ENCODE assay signal across 10 mouse cellular contexts in genomic region chr11:35119360-35119759, GRCm38 (mm10). TPM values are rescaled to one million over a fixed set of nuclear protein-coding genes. Genes with fewer than 3 reads are reported as not detected.
DNase-seq lines count a peak whose midpoint lies in the region; ATAC-seq and TF ChIP-seq lines count a peak whose summit lies in the region.
"Had no signal": no experiment of that assay in that cellular context is flagged by ENCODE, and none has a peak within 500 bp of the region (broad histone marks: within the 10 kb centered on the region; RNA-seq: fewer than 3 reads in every experiment).

No protein-coding gene starts in this region.

- ATAC-seq in forebrain, embryonic 13.5 days, result no peak
- ATAC-seq in midbrain, embryonic 14.5 days (ENCODE audit: low FRiP score, low TSS enrichment), result 0 out of 2 replicates have a peak, but pooled peaks have one; percentile 20

- peak overlapping the region; percentile 65; the same call in 1 of the 2 replicates for H3K27ac ChIP-seq in forebrain, embryonic 10.5 days
- H3K27ac ChIP-seq in forebrain, embryonic 13.5 days, result no peak overlapping the region
- H3K27ac ChIP-seq in cortical plate, adult 2 months (ENCODE audit: insufficient read depth, low read length), result no peak overlapping the region
- H3K27ac ChIP-seq in midbrain, embryonic 14.5 days (replicated peaks; ENCODE audit: low read depth, low read length), result no peak overlapping the region
- H3K27ac ChIP-seq: macrophage had no signal

- no peak overlapping the region for H3K4me2 ChIP-seq in forebrain, embryonic 13.5 days
- no peak overlapping the region for H3K4me2 ChIP-seq in midbrain, embryonic 14.5 days (ENCODE audit: low read length)

- H3K9me3 ChIP-seq in forebrain, embryonic 10.5 days, result no peaks in the 10 kb centered on the region
- H3K9me3 ChIP-seq in forebrain, embryonic 13.5 days (replicated peaks), result no peaks in the 10 kb centered on the region
- H3K9me3 ChIP-seq in midbrain, embryonic 14.5 days (ENCODE audit: control insufficient read depth, low read length), result no peaks in the 10 kb centered on the region

- H3K27me3 ChIP-seq in forebrain, embryonic 10.5 days (ENCODE audit: poor library complexity, severe bottlenecking), result peaks cover 90% of the 10 kb centered on the region
- peaks cover 68% of the 10 kb centered on the region for H3K27me3 ChIP-seq in forebrain, embryonic 13.5 days
- peaks cover 54% of the 10 kb centered on the region for H3K27me3 ChIP-seq in midbrain, embryonic 14.5 days (ENCODE audit: control insufficient read depth, insufficient read depth, low read length)

- H3K4me3 ChIP-seq in forebrain, embryonic 10.5 days, result no peak overlapping the region
- no peak overlapping the region for H3K4me3 ChIP-seq in forebrain, embryonic 13.5 days
- no peak overlapping the region for H3K4me3 ChIP-seq in cortical plate, adult 2 months (ENCODE audit: insufficient read depth, low read length)
- H3K4me3 ChIP-seq in midbrain, embryonic 14.5 days (replicated peaks; ENCODE audit: low read depth, low read length), result no peak overlapping the region

- no peak overlapping the region for H3K9ac ChIP-seq in forebrain, embryonic 13.5 days
- no peak overlapping the region for H3K9ac ChIP-seq in midbrain, embryonic 14.5 days (replicated peaks; ENCODE audit: low read length)

- 7% methylated on average over 6 of the region's 6 CpGs for WGBS in forebrain, embryonic 10.5 days
- 10% methylated on average over 6 of the region's 6 CpGs for WGBS in forebrain, embryonic 13.5 days
- WGBS in midbrain, embryonic 14.5 days, result 11% methylated on average over 6 of the region's 6 CpGs

- H3K4me1 ChIP-seq in forebrain, embryonic 10.5 days, result peaks cover 62% of the 10 kb centered on the region
- peaks cover 22% of the 10 kb centered on the region for H3K4me1 ChIP-seq in forebrain, embryonic 13.5 days
- no peaks in the 10 kb centered on the region for H3K4me1 ChIP-seq in cortical plate, adult 2 months (ENCODE audit: control insufficient read depth, insufficient read depth, low read length)
- peaks cover 14% of the 10 kb centered on the region; the same call in 1 of the 2 replicates for H3K4me1 ChIP-seq in midbrain, embryonic 14.5 days (ENCODE audit: control insufficient read depth, insufficient read depth, low read length)

- TF ChIP-seq POLR2A in cortical plate, adult 2 months (IDR thresholded peaks at IDR 0.05; ENCODE audit: extremely low read depth, insufficient read depth, low read length), result no peak

- peak; percentile 81 for DNase-seq in forebrain, embryonic 10.5 days (ENCODE audit: extremely low spot score, low spot score)
- peak; percentile 6 for DNase-seq in T-cell, adult 2 months (ENCODE audit: low spot score)
- DNase-seq in gastrocnemius, postnatal 4 days (ENCODE audit: low spot score in 2 of 2), result peak; percentile 55 to 74
- peak; percentile 82 to 85 for DNase-seq in layer of hippocampus, postnatal 10 days (ENCODE audit: low spot score in 2 of 2)
- DNase-seq in midbrain, embryonic 14.5 days, result peak; percentile 88
- DNase-seq in thymus, postnatal 10 days (ENCODE audit: low spot score in 2 of 2), result peak; percentile 12 to 75

- peak; percentile 88 for TF ChIP-seq CTCF in cortical plate, adult 2 months (IDR thresholded peaks at IDR 0.05; ENCODE audit: extremely low read depth, insufficient read depth, low read length)

- H3K36me3 ChIP-seq in forebrain, embryonic 10.5 days (replicated peaks), result no peaks in the 10 kb centered on the region
- H3K36me3 ChIP-seq in forebrain, embryonic 13.5 days (ENCODE audit: poor library complexity, severe bottlenecking), result no peaks in the 10 kb centered on the region
- no peaks in the 10 kb centered on the region for H3K36me3 ChIP-seq in midbrain, embryonic 14.5 days (ENCODE audit: control insufficient read depth, insufficient read depth, low read length)
- H3K36me3 ChIP-seq: G1E had no signal

RNA-seq across cellular contexts. Expression of gene Slit3, which starts 1.7 kb away (rescaled TPM):
- polyA plus RNA-seq in forebrain, embryonic 10.5 days (2016; fragmentation: Nextera tagmentation; extraction: Ambion mirVana), result 4.8 and 4.9 TPM in 2 replicates
- polyA plus RNA-seq in forebrain, embryonic 13.5 days (2015; fragmentation: Nextera tagmentation; extraction: Ambion mirVana), result 2.6 and 3.5 TPM in 2 replicates
- 15.8 and 16.8 TPM in 2 replicates for polyA plus RNA-seq in cortical plate, adult 2 months (2012; rRNA removed)
- total RNA-seq in gastrocnemius, postnatal 4 days (2021), result 10 to 100 TPM; 17.0 to 24.0 TPM
- total RNA-seq in layer of hippocampus, postnatal 10 days (2021), result 10 to 100 TPM; 98.5 to 98.8 TPM
- polyA plus RNA-seq in midbrain, embryonic 14.5 days (2014; fragmentation: Nextera tagmentation; extraction: Ambion mirVana), result 3.5 and 4.7 TPM in 2 replicates
- polyA plus RNA-seq: G1E, macrophage had no signal

Comparison
In these comparisons a context has a peak if more than half of its experiments do, and no peak if none do; other contexts are left out.
1. DNase-seq: peak in every context shown above with its lines; median percentile 88 in midbrain, embryonic 14.5 days; 84 in layer of hippocampus, postnatal 10 days; 81 in forebrain, embryonic 10.5 days; 64 in gastrocnemius, postnatal 4 days; 44 in thymus, postnatal 10 days; 6 in T-cell, adult 2 months.